Mouse (Mus musculus) stomach, embryonic 14.5 days (tissue): ENCODE data around the gene Il1f5. TPM values are rescaled to one million over a fixed set of nuclear protein-coding genes. Genes with fewer than 3 reads are reported as not detected.

ENCODE experiments used
- ATAC-seq: fragments of 200-750 bp; cut with Nextera tagmentation; 2 replicates; pipeline ENCODE4 v1.8.0; 2017; ENCODE audit warnings: low read depth, moderate TSS enrichment; ENCODE audit not compliant: insufficient number of reproducible peaks, insufficient read depth, low FRiP score
- H3K27ac ChIP-seq: fragments of 300-500 bp; sonication (generic); 2 replicates; pipeline ENCODE4 v1.5.1; 2014; ENCODE audit warnings: mild to moderate bottlenecking, low read length, moderate library complexity, mixed read lengths
- H3K27me3 ChIP-seq: fragments of 300-500 bp; sonication (generic); 2 replicates; pipeline ENCODE4 v1.6.1; 2014; ENCODE audit warnings: low read length, control low read depth, mixed read lengths; ENCODE audit not compliant: control insufficient read depth, insufficient read depth
- H3K36me3 ChIP-seq: fragments of 300-500 bp; sonication (generic); 2 replicates; pipeline ENCODE4 v1.6.1; 2014; ENCODE audit warnings: mild to moderate bottlenecking, control low read depth, low read length, moderate library complexity, mixed read lengths; ENCODE audit not compliant: control insufficient read depth, insufficient read depth
- H3K4me1 ChIP-seq: fragments of 300-500 bp; sonication (generic); 2 replicates; pipeline ENCODE4 v1.6.1; 2014; ENCODE audit warnings: low read length, control low read depth, mixed read lengths; ENCODE audit not compliant: control insufficient read depth, insufficient read depth
- H3K4me2 ChIP-seq: fragments of 300-500 bp; sonication (generic); replicated peaks from 2 replicates; pipeline ENCODE4 v1.6.1; 2014; ENCODE audit warnings: low read depth, low read length, control low read depth
- H3K4me3 ChIP-seq: fragments of 300-500 bp; sonication (generic); 2 replicates; pipeline ENCODE4 v1.5.1; 2014; ENCODE audit warnings: low read depth, low read length, control low read depth
- H3K9ac ChIP-seq: fragments of 300-500 bp; sonication (generic); replicated peaks from 2 replicates; pipeline ENCODE4 v1.6.1; 2014; ENCODE audit warnings: low read depth, mild to moderate bottlenecking, control low read depth, low read length, moderate library complexity, mixed read lengths
- H3K9me3 ChIP-seq: fragments of 300-500 bp; sonication (generic); 2 replicates; pipeline ENCODE4 v1.6.1; 2016; ENCODE audit warnings: low read depth, low read length, control low read depth; ENCODE audit not compliant: control insufficient read depth
- WGBS: fragments of 180-500 bp; shearing (Covaris S2); extraction: QIAGEN DNeasy Blood & Tissue Kit; methylation state at CpG from one replicate; pipeline ENCODE4 v1.1.7; 2014; 5-methylcytosine and 5-hydroxymethylcytosine counted together
- polyA plus RNA-seq: library from polyadenylated mRNA; unstranded; fragments of >200 nt; fragmentation: Nextera tagmentation; extraction: Ambion mirVana; gene quantifications from 2 replicates; pipeline ENCODE4 v1.2.1, GENCODE M21; 2014

The Il1f5 gene
- polyA plus RNA-seq, 1 experiment from 2014 or later = not detected

- H3K4me1 ChIP-seq = no peaks in the 10 kb centered on the region
- ATAC-seq = no peak
- no peaks in the 10 kb centered on the region for H3K27me3 ChIP-seq
- no peak overlapping the region for H3K4me2 ChIP-seq
- WGBS = 78% methylated on average over 1 of the region's 1 CpGs
- no peak overlapping the region for H3K9ac ChIP-seq
- no peak overlapping the region for H3K27ac ChIP-seq
- H3K9me3 ChIP-seq = no peaks in the 10 kb centered on the region
- no peaks in the 10 kb centered on the region for H3K36me3 ChIP-seq
- no peak overlapping the region for H3K4me3 ChIP-seq
Observed at GRCm38 (mm10) chr2:24316919-24317318, 40.2 kb downstream of the Il1f5 start.

- Histone ChIP-seq H3K4me3 (no peak overlapping the region), H3K9ac (no peak overlapping the region), H3K27me3 (no peaks in the 10 kb centered on the region), H3K36me3 (no peaks in the 10 kb centered on the region), H3K4me1 (no peaks in the 10 kb centered on the region), H3K9me3 (no peaks in the 10 kb centered on the region), H3K27ac (no peak overlapping the region), H3K4me2 (no peak overlapping the region)
- WGBS = 76% methylated on average over 4 of the region's 4 CpGs
- no peak for ATAC-seq
Observed at GRCm38 (mm10) chr2:24317919-24318598, 41.3 kb downstream of the Il1f5 start.

Other genes with a start within 250 kb of the Il1f5 start
- 1.8 and 3.0 TPM in 2 replicates for gene Hnmt, start 227.6 kb upstream of the Il1f5 start, polyA plus RNA-seq
- not detected in 2 replicates for gene Tbpl2, start 180.4 kb upstream of the Il1f5 start, polyA plus RNA-seq
- gene Il1f8, start 123.8 kb upstream of the Il1f5 start, polyA plus RNA-seq = not detected in 2 replicates
- gene Il1f9, start 90.5 kb upstream of the Il1f5 start, polyA plus RNA-seq = not detected in 2 replicates
- gene Il1f6, start 61.5 kb upstream of the Il1f5 start, polyA plus RNA-seq = not detected in 2 replicates
- gene Il1f10, start 14.2 kb downstream of the Il1f5 start, polyA plus RNA-seq = not detected in 2 replicates
- gene Il1rn, start 59.9 kb downstream of the Il1f5 start, polyA plus RNA-seq = 1.5 and 1.9 TPM in 2 replicates
- gene Psd4, start 90.6 kb downstream of the Il1f5 start, polyA plus RNA-seq = 3.4 and 7.9 TPM in 2 replicates
- gene Pax8, start 198.6 kb downstream of the Il1f5 start, polyA plus RNA-seq = 0.09 and 0.67 TPM in 2 replicates